Mouse (Mus musculus) layer of hippocampus, adult 9-10 months (tissue): ENCODE results near the gene Lingo1.

Source experiments
- DNase-seq: peaks from one replicate; pipeline ENCODE4 v3.0.0; 2022; ENCODE audit warnings: low spot score

The Lingo1 gene

GRCm38 (mm10) chr9:56669605-56670221 lies 126.6 kb downstream of the Lingo1 start:
- DNase-seq = no peak

- DNase-seq = no peak
Measured at GRCm38 (mm10) chr9:56664136-56664535, 132.1 kb downstream of the Lingo1 start.

GRCm38 (mm10) chr9:56662946-56663345 lies 133.3 kb downstream of the Lingo1 start:
- no peak for DNase-seq

- no peak for DNase-seq
Measured at GRCm38 (mm10) chr9:56662405-56662804, 133.9 kb downstream of the Lingo1 start.

- DNase-seq = no peak
Measured at GRCm38 (mm10) chr9:56661217-56661840, 134.9 kb downstream of the Lingo1 start.

- no peak for DNase-seq
Measured at GRCm38 (mm10) chr9:56658580-56658979, 137.7 kb downstream of the Lingo1 start.

GRCm38 (mm10) chr9:56657996-56658398 lies 138.3 kb downstream of the Lingo1 start:
- DNase-seq = peak; percentile 73

GRCm38 (mm10) chr9:56656766-56657542 lies 139.3 kb downstream of the Lingo1 start:
- no peak for DNase-seq

- DNase-seq = no peak
Measured at GRCm38 (mm10) chr9:56655167-56655566, 141.1 kb downstream of the Lingo1 start.

- DNase-seq = no peak
Measured at GRCm38 (mm10) chr9:56652551-56652950, 143.7 kb downstream of the Lingo1 start.

GRCm38 (mm10) chr9:56651586-56651985 lies 144.7 kb downstream of the Lingo1 start:
- no peak for DNase-seq

GRCm38 (mm10) chr9:56646227-56647025 lies 149.8 kb downstream of the Lingo1 start:
- DNase-seq = no peak

- DNase-seq = no peak
Measured at GRCm38 (mm10) chr9:56643474-56643873, 152.8 kb downstream of the Lingo1 start.

GRCm38 (mm10) chr9:56638226-56638905 lies 157.9 kb downstream of the Lingo1 start:
- no peak for DNase-seq

- no peak for DNase-seq
Measured at GRCm38 (mm10) chr9:56637403-56637857, 158.8 kb downstream of the Lingo1 start.

- DNase-seq = no peak
Measured at GRCm38 (mm10) chr9:56636766-56637402, 159.4 kb downstream of the Lingo1 start.

GRCm38 (mm10) chr9:56636214-56636613 lies 160.1 kb downstream of the Lingo1 start:
- DNase-seq = peak; percentile 94

GRCm38 (mm10) chr9:56635498-56636121 lies 160.7 kb downstream of the Lingo1 start:
- no peak for DNase-seq

- no peak for DNase-seq
Measured at GRCm38 (mm10) chr9:56635121-56635497, 161.2 kb downstream of the Lingo1 start.

GRCm38 (mm10) chr9:56634406-56635120 lies 161.7 kb downstream of the Lingo1 start:
- DNase-seq = no peak
